Mouse (Mus musculus) liver, embryonic 14.5 days (tissue): Measurements from ENCODE around the gene Chn2.

ENCODE experiments used
- CTCF ChIP-seq: IDR thresholded peaks from 2 replicates; pipeline ENCODE4 v1.5.1; 2016; ENCODE audit warnings: antibody characterized with exemption, low read depth, control low read depth
- EP300 ChIP-seq: IDR thresholded peaks from 2 replicates; pipeline ENCODE4 v1.6.1; 2016; ENCODE audit warnings: antibody characterized with exemption, low read depth

DNA sequence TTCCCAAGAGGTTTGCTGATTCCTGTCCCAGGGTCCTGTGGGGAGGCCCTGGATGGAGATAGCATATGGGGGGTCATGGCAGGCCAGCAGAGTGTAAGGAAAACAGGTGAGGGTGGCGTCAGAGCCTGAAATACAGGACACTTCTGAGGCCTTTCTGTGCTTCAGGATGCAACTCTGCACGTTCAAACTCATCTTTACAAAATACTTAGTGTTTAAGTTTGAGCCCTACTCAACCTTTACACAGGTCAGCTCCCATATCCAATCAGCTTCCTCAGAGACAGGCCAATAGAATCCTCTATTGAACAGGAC is 104.3 kb downstream of the Chn2 start:
- TF ChIP-seq CTCF (no peak), EP300 (no peak)
